Mouse (Mus musculus) G1E (cell line): ENCODE results near the gene Cntn5.

Experiments
- CTCF ChIP-seq: IDR thresholded peaks from 2 replicates; pipeline ENCODE4 v1.5.1; 2012; ENCODE audit warnings: low read depth, low read length, inconsistent platforms, mixed read lengths
- GATA1 ChIP-seq: IDR thresholded peaks from 2 replicates; pipeline ENCODE4 v1.6.1; 2012; ENCODE audit warnings: borderline replicate concordance, low read length, inconsistent platforms, mixed read lengths
- GATA2 ChIP-seq: IDR thresholded peaks from 2 replicates; pipeline ENCODE4 v1.6.1; 2012; ENCODE audit warnings: low read depth, low read length, inconsistent platforms, borderline replicate concordance
- POLR2AphosphoS5 ChIP-seq: IDR thresholded peaks from 2 replicates; pipeline ENCODE4 v1.6.1; 2012; ENCODE audit warnings: low read depth, low read length, inconsistent platforms; ENCODE audit not compliant: insufficient replicate concordance
- TAL1 ChIP-seq: conservative IDR thresholded peaks from 2 replicates; pipeline ENCODE4 v1.6.1; 2012; ENCODE audit warnings: low read depth, low read length, inconsistent platforms, mixed read lengths

GRCm38 (mm10) chr9:10795102-10795501, 109.5 kb downstream of the Cntn5 start:
- TF ChIP-seq CTCF, result no peak
- TF ChIP-seq GATA1, result no peak
- TF ChIP-seq TAL1, result no peak
- TF ChIP-seq POLR2AphosphoS5, result no peak
- no peak for TF ChIP-seq GATA2
